Mouse (Mus musculus) kidney, adult 2 months (tissue): ENCODE measurements around the gene Scd2. TPM values are rescaled to one million over a fixed set of nuclear protein-coding genes. Genes with fewer than 3 reads are reported as not detected.

Experiments
- DNase-seq: peaks from one replicate; pipeline ENCODE4 v3.0.0; 2021
- H3K27ac ChIP-seq: fragments of 200-500 bp; 2 replicates; pipeline ENCODE4 v1.5.1; 2012; ENCODE audit warnings: low read depth, low read length, control low read depth, inconsistent platforms; ENCODE audit not compliant: insufficient read depth
- H3K27me3 ChIP-seq: fragments of 200-500 bp; replicated peaks from 2 replicates; pipeline ENCODE4 v1.6.1; 2012; ENCODE audit warnings: mild to moderate bottlenecking, moderate library complexity, low read length, inconsistent platforms; ENCODE audit not compliant: control insufficient read depth, insufficient read depth
- H3K36me3 ChIP-seq: fragments of 200-500 bp; 2 replicates; pipeline ENCODE4 v1.6.1; 2012; ENCODE audit warnings: mild to moderate bottlenecking, moderate library complexity, low read length, inconsistent platforms; ENCODE audit not compliant: control insufficient read depth, insufficient read depth
- H3K4me1 ChIP-seq: fragments of 200-500 bp; 2 replicates; pipeline ENCODE4 v1.6.1; 2011; ENCODE audit warnings: low read length; ENCODE audit not compliant: control insufficient read depth, insufficient read depth
- H3K4me3 ChIP-seq: fragments of 200-500 bp; 2 replicates; pipeline ENCODE4 v1.5.1; 2011; ENCODE audit warnings: mild to moderate bottlenecking, low read depth, low read length, control low read depth; ENCODE audit not compliant: insufficient read depth
- CTCF ChIP-seq: fragments of 200-500 bp; conservative IDR thresholded peaks from 2 replicates; pipeline ENCODE4 v1.5.1; 2011; ENCODE audit warnings: low read depth, mild to moderate bottlenecking, control low read depth, low read length, moderate library complexity, mixed read lengths; ENCODE audit not compliant: insufficient read depth, insufficient read length
- POLR2A ChIP-seq: fragments of 200-500 bp; IDR thresholded peaks from one replicate; pipeline ENCODE4 v1.6.1; 2011; ENCODE audit warnings: low read depth, low read length, control low read depth
- WGBS: fragments of 180-500 bp; shearing (Covaris S2); methylation state at CpG from one replicate; pipeline ENCODE4 v1.1.7; 2018; 5-methylcytosine and 5-hydroxymethylcytosine counted together
- polyA plus RNA-seq: library from polyadenylated mRNA; depleted of rRNA; stranded (reverse); fragments of >200 nt; gene quantifications from 2 replicates; pipeline ENCODE4 v1.2.3, GENCODE M21; 2012

Scd2 gene
- polyA plus RNA-seq, 1 experiment = 61.3 TPM

GRCm38 (mm10) chr19:44302901-44303300 lies 9.4 kb downstream of the Scd2 start:
- Histone ChIP-seq H3K36me3 (peaks cover 2% of the 10 kb centered on the region; the same call in 1 of the 2 replicates), H3K4me1 (no peaks in the 10 kb centered on the region), H3K27ac (no peak overlapping the region), H3K27me3 (no peaks in the 10 kb centered on the region), H3K4me3 (no peak overlapping the region)
- no peak for TF ChIP-seq POLR2A
- no peak for TF ChIP-seq CTCF
- WGBS = 65% methylated on average over 11 of the region's 11 CpGs
- no peak for DNase-seq

- no peak for DNase-seq
- WGBS = 65% methylated on average over 8 of the region's 8 CpGs
- TF ChIP-seq POLR2A (no peak), CTCF (no peak)
- no peak overlapping the region for H3K4me3 ChIP-seq
- no peaks in the 10 kb centered on the region for H3K27me3 ChIP-seq
- no peaks in the 10 kb centered on the region for H3K4me1 ChIP-seq
- H3K36me3 ChIP-seq = peaks cover 2% of the 10 kb centered on the region; the same call in 1 of the 2 replicates
- no peak overlapping the region for H3K27ac ChIP-seq
These were observed 10.0 kb downstream of the Scd2 start for GRCm38 (mm10) chr19:44303502-44303901.

- no peak for DNase-seq
- 90% methylated on average over 10 of the region's 10 CpGs for WGBS
- Histone ChIP-seq H3K27me3 (no peaks in the 10 kb centered on the region), H3K36me3 (peaks cover 2% of the 10 kb centered on the region; the same call in 1 of the 2 replicates), H3K27ac (no peak overlapping the region), H3K4me3 (no peak overlapping the region), H3K4me1 (no peaks in the 10 kb centered on the region)
- TF ChIP-seq CTCF (no peak), POLR2A (no peak)
These were observed 10.9 kb downstream of the Scd2 start for GRCm38 (mm10) chr19:44304419-44304818.

- no peak overlapping the region for H3K4me3 ChIP-seq
- TF ChIP-seq POLR2A (no peak), CTCF (no peak)
- H3K36me3 ChIP-seq = peaks cover 2% of the 10 kb centered on the region; the same call in 1 of the 2 replicates
- no peaks in the 10 kb centered on the region for H3K4me1 ChIP-seq
- no peaks in the 10 kb centered on the region for H3K27me3 ChIP-seq
- 90% methylated on average over 16 of the region's 16 CpGs for WGBS
- no peak overlapping the region for H3K27ac ChIP-seq
- no peak for DNase-seq
These were observed 11.5 kb downstream of the Scd2 start for GRCm38 (mm10) chr19:44304851-44305510.

- TF ChIP-seq POLR2A (no peak), CTCF (no peak)
- Histone ChIP-seq H3K27ac (no peak overlapping the region), H3K4me1 (no peaks in the 10 kb centered on the region), H3K27me3 (no peaks in the 10 kb centered on the region), H3K4me3 (no peak overlapping the region), H3K36me3 (peaks cover 2% of the 10 kb centered on the region; the same call in 1 of the 2 replicates)
- WGBS = 79% methylated on average over 15 of the region's 15 CpGs
- no peak for DNase-seq
These were observed 12.2 kb downstream of the Scd2 start for GRCm38 (mm10) chr19:44305701-44306100.

- no peaks in the 10 kb centered on the region for H3K4me1 ChIP-seq
- 72% methylated on average over 7 of the region's 7 CpGs for WGBS
- no peak for TF ChIP-seq CTCF
- TF ChIP-seq POLR2A = no peak
- peaks cover 2% of the 10 kb centered on the region; the same call in 1 of the 2 replicates for H3K36me3 ChIP-seq
- no peak overlapping the region for H3K27ac ChIP-seq
- no peaks in the 10 kb centered on the region for H3K27me3 ChIP-seq
- DNase-seq = no peak
- H3K4me3 ChIP-seq = no peak overlapping the region
These were observed 12.7 kb downstream of the Scd2 start for GRCm38 (mm10) chr19:44306171-44306570.

GRCm38 (mm10) chr19:44307101-44307914 lies 13.8 kb downstream of the Scd2 start:
- no peak overlapping the region for H3K27ac ChIP-seq
- no peaks in the 10 kb centered on the region; the same call in 1 of the 2 replicates for H3K4me1 ChIP-seq
- H3K4me3 ChIP-seq = no peak overlapping the region
- TF ChIP-seq POLR2A (no peak), CTCF (no peak)
- H3K36me3 ChIP-seq = peaks cover 2% of the 10 kb centered on the region; the same call in 1 of the 2 replicates
- no peak for DNase-seq
- WGBS = 75% methylated on average over 9 of the region's 9 CpGs
- H3K27me3 ChIP-seq = no peaks in the 10 kb centered on the region
